8 mouse cellular contexts compared by ENCODE assay signal in the genomic region with DNA sequence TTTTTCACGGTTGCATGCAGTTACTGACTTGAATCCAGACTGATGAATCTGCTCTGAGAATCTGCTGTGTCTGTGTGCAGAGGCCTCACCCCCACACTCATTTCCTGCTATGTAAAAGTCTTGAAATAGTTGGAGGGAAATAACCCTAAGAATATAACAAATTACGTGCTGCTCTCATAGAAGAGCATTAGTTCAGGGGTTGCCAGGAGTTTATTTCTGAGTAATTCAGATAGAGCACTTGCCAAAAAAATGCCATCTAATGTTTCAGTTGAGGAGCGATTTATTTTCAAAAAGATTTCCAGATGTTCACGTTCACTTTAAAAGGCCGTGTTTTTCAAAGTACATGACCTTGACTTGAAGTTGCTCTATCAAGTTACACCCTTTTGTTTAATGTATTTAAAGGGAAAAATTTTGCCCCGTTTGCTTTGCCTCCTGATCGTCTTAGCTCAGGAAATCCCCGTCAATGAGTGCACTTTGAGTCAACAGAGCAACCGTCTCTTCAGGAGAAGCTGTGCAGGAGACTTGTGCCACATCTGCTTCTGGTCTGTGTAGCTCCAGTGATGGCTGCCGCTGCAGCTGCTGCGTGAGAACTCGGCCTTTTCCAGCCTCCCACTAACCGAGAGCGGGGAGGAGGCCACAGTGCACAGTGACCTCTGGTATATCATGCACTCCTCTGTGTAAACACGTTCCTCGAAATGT. TPM values are rescaled to one million over a fixed set of nuclear protein-coding genes. Genes with fewer than 3 reads are reported as not detected.
DNase-seq lines count a peak whose midpoint lies in the region; ATAC-seq and TF ChIP-seq lines count a peak whose summit lies in the region.

No protein-coding gene starts in this region.

- dilution Hi-C loops in CH12.LX (cut with MboI; ENCODE audit: extremely low pct_ligation_motif_present, extremely low pct_unique_long_range_greater_than_20kb, low sequenced_read_pairs), result no loop called here

- H3K79me2 ChIP-seq in CH12.LX (replicated peaks; ENCODE audit: control insufficient read depth, extremely low read depth, insufficient read depth, poor library complexity, severe bottlenecking), result no peaks in the 10 kb centered on the region

- no peak for ATAC-seq in forebrain, embryonic 11.5 days (replicated peaks; ENCODE audit: low FRiP score)
- ATAC-seq in forebrain, embryonic 14.5 days, result no peak
- ATAC-seq in granulocyte monocyte progenitor cell, adult 5-6 weeks (replicated peaks; ENCODE audit: poor library complexity, severe bottlenecking), result peak; percentile 48; the same call in 1 of the 2 replicates
- peak; percentile 86 for ATAC-seq in limb, embryonic 11.5 days (ENCODE audit: insufficient number of reproducible peaks, low FRiP score, low TSS enrichment, low read depth)
- peak; percentile 92 for ATAC-seq in stomach, embryonic 16.5 days (ENCODE audit: insufficient read depth, low FRiP score)
- ATAC-seq in forebrain, embryonic 13.5 days, result no peak

- H3K27ac ChIP-seq in forebrain, embryonic 11.5 days (ENCODE audit: low read depth, low read length), result no peak overlapping the region
- H3K27ac ChIP-seq in forebrain, embryonic 14.5 days (ENCODE audit: low read depth, low read length), result no peak overlapping the region
- peak overlapping the region; percentile 94 for H3K27ac ChIP-seq in CH12.LX (ENCODE audit: insufficient read depth, low read depth)
- peak overlapping the region; percentile 61; the same call in 1 of the 2 replicates for H3K27ac ChIP-seq in limb, embryonic 11.5 days (replicated peaks; ENCODE audit: low read depth, low read length)
- peak overlapping the region; percentile 91 for H3K27ac ChIP-seq in stomach, embryonic 16.5 days (ENCODE audit: low read length)
- no peak overlapping the region for H3K27ac ChIP-seq in forebrain, embryonic 13.5 days

- no peak for TF ChIP-seq CTCF in CH12.LX (conservative IDR thresholded peaks at IDR 0.05 in 1 of 2, IDR thresholded peaks at IDR 0.05 in 1 of 2; ENCODE audit: low read depth in 2 of 2, low read length in 2 of 2)

- H3K9ac ChIP-seq in forebrain, embryonic 11.5 days (ENCODE audit: low read length), result no peak overlapping the region
- H3K9ac ChIP-seq in forebrain, embryonic 14.5 days (ENCODE audit: low read length), result no peak overlapping the region
- H3K9ac ChIP-seq in CH12.LX (ENCODE audit: insufficient read depth, low read depth), result peak overlapping the region; percentile 39
- no peak overlapping the region for H3K9ac ChIP-seq in limb, embryonic 11.5 days (ENCODE audit: low read length)
- 0 out of 2 replicates have a peak overlapping the region, but pooled peaks have one; percentile 18 for H3K9ac ChIP-seq in stomach, embryonic 16.5 days (ENCODE audit: low read length)
- H3K9ac ChIP-seq in forebrain, embryonic 13.5 days, result no peak overlapping the region

- H3K36me3 ChIP-seq in forebrain, embryonic 11.5 days (ENCODE audit: control insufficient read depth, insufficient read depth, low read length), result no peaks in the 10 kb centered on the region
- no peaks in the 10 kb centered on the region for H3K36me3 ChIP-seq in forebrain, embryonic 14.5 days (ENCODE audit: control insufficient read depth, insufficient read depth, low read length)
- no peaks in the 10 kb centered on the region for H3K36me3 ChIP-seq in CH12.LX (replicated peaks in 1 of 2; ENCODE audit: control insufficient read depth in 1 of 2, insufficient read depth in 1 of 2, low read length in 1 of 2)
- no peaks in the 10 kb centered on the region for H3K36me3 ChIP-seq in limb, embryonic 11.5 days (ENCODE audit: control insufficient read depth, insufficient read depth, low read length)
- H3K36me3 ChIP-seq in stomach, embryonic 16.5 days (ENCODE audit: control insufficient read depth, insufficient read depth, low read length), result no peaks in the 10 kb centered on the region
- H3K36me3 ChIP-seq in forebrain, embryonic 13.5 days (ENCODE audit: poor library complexity, severe bottlenecking), result no peaks in the 10 kb centered on the region

- WGBS in forebrain, embryonic 11.5 days, result 57% methylated on average over 16 of the region's 16 CpGs
- 67% methylated on average over 16 of the region's 16 CpGs for WGBS in forebrain, embryonic 14.5 days
- WGBS in limb, embryonic 11.5 days, result 33% methylated on average over 16 of the region's 16 CpGs
- WGBS in stomach, embryonic 16.5 days, result 12% methylated on average over 16 of the region's 16 CpGs
- WGBS in forebrain, embryonic 13.5 days, result 63% methylated on average over 16 of the region's 16 CpGs

- DNase-seq in forebrain, embryonic 11.5 days (ENCODE audit: low spot score), result peak; percentile 71
- DNase-seq in forebrain, embryonic 14.5 days (ENCODE audit: low spot score), result no peak
- peak; percentile 94 for DNase-seq in CH12.LX (ENCODE audit: extremely low read depth)
- peak; percentile 67 for DNase-seq in limb, embryonic 11.5 days (ENCODE audit: low spot score)
- no peak for DNase-seq in T-cell, adult 2 months (ENCODE audit: low spot score)

- no peaks in the 10 kb centered on the region for H3K9me3 ChIP-seq in forebrain, embryonic 11.5 days (ENCODE audit: control insufficient read depth, low read length)
- no peaks in the 10 kb centered on the region for H3K9me3 ChIP-seq in forebrain, embryonic 14.5 days (replicated peaks; ENCODE audit: control insufficient read depth, low read length)
- H3K9me3 ChIP-seq in CH12.LX (replicated peaks; ENCODE audit: low read length), result peaks cover 3% of the 10 kb centered on the region
- no peaks in the 10 kb centered on the region for H3K9me3 ChIP-seq in limb, embryonic 11.5 days (ENCODE audit: control insufficient read depth, low read length)
- H3K9me3 ChIP-seq in stomach, embryonic 16.5 days (replicated peaks; ENCODE audit: control insufficient read depth, low read length), result no peaks in the 10 kb centered on the region
- H3K9me3 ChIP-seq in forebrain, embryonic 13.5 days (replicated peaks), result no peaks in the 10 kb centered on the region

- no peak overlapping the region for H3K4me2 ChIP-seq in forebrain, embryonic 11.5 days (ENCODE audit: low read depth, low read length, severe bottlenecking)
- H3K4me2 ChIP-seq in forebrain, embryonic 14.5 days (ENCODE audit: low read length), result no peak overlapping the region
- H3K4me2 ChIP-seq in CH12.LX (ENCODE audit: insufficient read depth, low read depth, poor library complexity, severe bottlenecking), result peak overlapping the region; percentile 69
- peak overlapping the region; percentile 2; the same call in 1 of the 2 replicates for H3K4me2 ChIP-seq in limb, embryonic 11.5 days (ENCODE audit: low read depth, severe bottlenecking)
- peak overlapping the region; percentile 41 for H3K4me2 ChIP-seq in stomach, embryonic 16.5 days (ENCODE audit: low read depth, low read length)
- no peak overlapping the region for H3K4me2 ChIP-seq in forebrain, embryonic 13.5 days

- peak; percentile 68 for TF ChIP-seq POLR2A in CH12.LX (IDR thresholded peaks at IDR 0.05; ENCODE audit: low read depth, low read length)

- TF ChIP-seq RAD21 in CH12.LX (IDR thresholded peaks at IDR 0.05; ENCODE audit: low read depth, low read length), result peak; percentile 4

- H3K4me1 ChIP-seq in forebrain, embryonic 11.5 days (replicated peaks; ENCODE audit: control insufficient read depth, insufficient read depth, low read length), result no peaks in the 10 kb centered on the region
- no peaks in the 10 kb centered on the region for H3K4me1 ChIP-seq in forebrain, embryonic 14.5 days (ENCODE audit: control insufficient read depth, insufficient read depth, low read length)
- H3K4me1 ChIP-seq in CH12.LX (ENCODE audit: control insufficient read depth in 1 of 2, insufficient read depth in 2 of 2), result peaks cover 18 to 49% of the 10 kb centered on the region in 2 experiments
- H3K4me1 ChIP-seq in limb, embryonic 11.5 days (ENCODE audit: control insufficient read depth, insufficient read depth, low read length), result no peaks in the 10 kb centered on the region
- H3K4me1 ChIP-seq in stomach, embryonic 16.5 days (ENCODE audit: control insufficient read depth, insufficient read depth, low read length), result peaks cover 8% of the 10 kb centered on the region; the same call in 1 of the 2 replicates
- H3K4me1 ChIP-seq in forebrain, embryonic 13.5 days, result no peaks in the 10 kb centered on the region

- H3K27me3 ChIP-seq in forebrain, embryonic 11.5 days (ENCODE audit: control insufficient read depth, insufficient read depth, low read length), result no peaks in the 10 kb centered on the region
- H3K27me3 ChIP-seq in forebrain, embryonic 14.5 days (replicated peaks; ENCODE audit: control insufficient read depth, insufficient read depth, low read length), result no peaks in the 10 kb centered on the region
- H3K27me3 ChIP-seq in CH12.LX (replicated peaks), result no peaks in the 10 kb centered on the region
- H3K27me3 ChIP-seq in limb, embryonic 11.5 days (ENCODE audit: control insufficient read depth, insufficient read depth, low read length), result no peaks in the 10 kb centered on the region
- no peaks in the 10 kb centered on the region for H3K27me3 ChIP-seq in stomach, embryonic 16.5 days (ENCODE audit: control insufficient read depth, insufficient read depth, low read length)
- no peaks in the 10 kb centered on the region for H3K27me3 ChIP-seq in forebrain, embryonic 13.5 days

- no peak overlapping the region for H3K4me3 ChIP-seq in forebrain, embryonic 11.5 days (ENCODE audit: low read depth, low read length)
- H3K4me3 ChIP-seq in forebrain, embryonic 14.5 days (ENCODE audit: low read depth, low read length), result no peak overlapping the region
- H3K4me3 ChIP-seq in CH12.LX (replicated peaks in 1 of 3; ENCODE audit: low read depth in 2 of 3, low read length in 2 of 3, poor library complexity in 1 of 3), result peak overlapping the region; percentile 20 to 37 (median 31)
- no peak overlapping the region for H3K4me3 ChIP-seq in limb, embryonic 11.5 days (ENCODE audit: low read depth, low read length)
- H3K4me3 ChIP-seq in stomach, embryonic 16.5 days (replicated peaks; ENCODE audit: low read length), result 0 out of 2 replicates have a peak overlapping the region, but pooled peaks have one; percentile 1
- no peak overlapping the region for H3K4me3 ChIP-seq in forebrain, embryonic 13.5 days

- TF ChIP-seq EP300 in CH12.LX (IDR thresholded peaks at IDR 0.05; ENCODE audit: low read length), result peak; percentile 71

- in situ Hi-C loops in CH12.LX (cut with MboI; ENCODE audit: low pct_ligation_motif_present, low pct_unique_long_range_greater_than_20kb, low sequenced_read_pairs), result no loop called here

RNA-seq across cellular contexts. Expression of a gene that starts 50.9 kb away (rescaled TPM):
- 32.6 and 34.3 TPM in 2 replicates for polyA plus RNA-seq in forebrain, embryonic 11.5 days (2014; fragmentation: Nextera tagmentation; extraction: Ambion mirVana)
- 27.0 and 36.9 TPM in 2 replicates for polyA plus RNA-seq in forebrain, embryonic 14.5 days (2014; fragmentation: Nextera tagmentation; extraction: Ambion mirVana)
- total RNA-seq in CH12.LX (2012; rRNA removed), result 64.5 and 84.1 TPM in 2 replicates
- 133 and 139 TPM in 2 replicates for total RNA-seq in CH12.LX (2014; rRNA removed)
- polyA plus RNA-seq in CH12.LX (2012; ENCODE audit: insufficient read length, low read depth), result 21.7 and 45.6 TPM in 2 replicates
- 9.8 and 22.8 TPM in 2 replicates for total RNA-seq in granulocyte monocyte progenitor cell, adult 5-6 weeks (2014; fragmentation: Nextera tagmentation)
- total RNA-seq in granulocyte monocyte progenitor cell, adult 5-6 weeks (2017), result 32.5 and 42.1 TPM in 2 replicates
- polyA plus RNA-seq in limb, embryonic 11.5 days (2014; fragmentation: Nextera tagmentation; extraction: Ambion mirVana), result 41.5 and 41.7 TPM in 2 replicates
- polyA plus RNA-seq in stomach, embryonic 16.5 days (2015; fragmentation: Nextera tagmentation; extraction: Ambion mirVana), result 34.0 and 44.5 TPM in 2 replicates
- polyA plus RNA-seq in forebrain, embryonic 13.5 days (2015; fragmentation: Nextera tagmentation; extraction: Ambion mirVana), result 39.4 and 43.3 TPM in 2 replicates

Comparison
In these comparisons a context has a peak if more than half of its experiments do, and no peak if none do; other contexts are left out.
1. DNase-seq: peak in forebrain, embryonic 11.5 days (single experiment), CH12.LX (single experiment) and limb, embryonic 11.5 days (single experiment); none in forebrain, embryonic 14.5 days (single experiment) and T-cell, adult 2 months (single experiment).
2. ATAC-seq: peak in granulocyte monocyte progenitor cell, adult 5-6 weeks (single experiment), limb, embryonic 11.5 days (single experiment) and stomach, embryonic 16.5 days (single experiment); none in forebrain, embryonic 11.5 days (single experiment), forebrain, embryonic 14.5 days (single experiment) and forebrain, embryonic 13.5 days (single experiment).
3. H3K27ac ChIP-seq: peak in CH12.LX (single experiment), limb, embryonic 11.5 days (single experiment) and stomach, embryonic 16.5 days (single experiment); none in forebrain, embryonic 11.5 days (single experiment), forebrain, embryonic 14.5 days (single experiment) and forebrain, embryonic 13.5 days (single experiment).
4. H3K4me2 ChIP-seq: peak in CH12.LX (single experiment), limb, embryonic 11.5 days (single experiment) and stomach, embryonic 16.5 days (single experiment); none in forebrain, embryonic 11.5 days (single experiment), forebrain, embryonic 14.5 days (single experiment) and forebrain, embryonic 13.5 days (single experiment).
5. H3K4me3 ChIP-seq: peak in CH12.LX (3 of 3) and stomach, embryonic 16.5 days (single experiment); none in forebrain, embryonic 11.5 days (single experiment), forebrain, embryonic 14.5 days (single experiment), limb, embryonic 11.5 days (single experiment) and forebrain, embryonic 13.5 days (single experiment).
6. H3K9ac ChIP-seq: peak in CH12.LX (single experiment) and stomach, embryonic 16.5 days (single experiment); none in forebrain, embryonic 11.5 days (single experiment), forebrain, embryonic 14.5 days (single experiment), limb, embryonic 11.5 days (single experiment) and forebrain, embryonic 13.5 days (single experiment).